In genomic region chr11:32571103-32571502, GRCm38 (mm10) we compare ENCODE assay signal across 32 mouse cellular contexts. TPM values are rescaled to one million over a fixed set of nuclear protein-coding genes. Genes with fewer than 3 reads are reported as not detected.
A peak's percentile ranks its signal among the peaks of the same experiment; 100 is the strongest.
DNase-seq lines count a peak whose midpoint lies in the region; ATAC-seq and TF ChIP-seq lines count a peak whose summit lies in the region.
"Had no signal": no experiment of that assay in that cellular context is flagged by ENCODE, and none has a peak within 500 bp of the region (broad histone marks: within the 10 kb centered on the region; RNA-seq: fewer than 3 reads in every experiment).

No protein-coding gene starts in this region.

- no peak for TF ChIP-seq EP300 in stomach, postnatal 0 days (optimal IDR thresholded peaks at IDR 0.05)

- peak; percentile 51 for DNase-seq in 3134 (ENCODE audit: extremely low read depth, insufficient read length, low spot score)
- DNase-seq in stomach, postnatal 0 days (ENCODE audit: low spot score): no peak
- no peak for DNase-seq in forebrain, embryonic 11.5 days (ENCODE audit: low spot score)
- DNase-seq: adrenal gland, postnatal 14 days; cerebellum, adult 11-12 months; cerebellum, adult 9-11 months; gastrocnemius, postnatal 25 days; heart, postnatal 14 days; kidney, postnatal 14 days; layer of hippocampus, adult 9-11 months; right cerebral cortex, postnatal 4 days; thymus, postnatal 25 days had no signal

- TF ChIP-seq CTCF in stomach, postnatal 0 days (IDR thresholded peaks at IDR 0.05; ENCODE audit: low read depth): no peak

- H3K9ac ChIP-seq in stomach, postnatal 0 days (ENCODE audit: low read length): no peak overlapping the region
- no peak overlapping the region for H3K9ac ChIP-seq in forebrain, embryonic 15.5 days (replicated peaks)
- H3K9ac ChIP-seq in forebrain, embryonic 11.5 days (ENCODE audit: low read length): no peak overlapping the region
- H3K9ac ChIP-seq: embryonic facial prominence, embryonic 15.5 days; forebrain, embryonic 13.5 days; hindbrain, embryonic 12.5 days; limb, embryonic 12.5 days; liver, embryonic 15.5 days; lung, embryonic 15.5 days; neural tube, embryonic 12.5 days; stomach, embryonic 15.5 days had no signal

- ATAC-seq in CD4-positive, CD25-positive, alpha-beta regulatory T cell, adult 4 months: peak; percentile 60
- ATAC-seq in hematopoietic stem cell, adult 5-6 weeks (replicated peaks in 1 of 2; ENCODE audit: insufficient read depth in 1 of 2, low FRiP score in 2 of 2, low TSS enrichment in 1 of 2, low read depth in 1 of 2, poor library complexity in 2 of 2, severe bottlenecking in 2 of 2): peak; percentile 48 to 77; a peak in 3 of 4 replicates
- ATAC-seq in monocyte, adult 5-6 weeks (replicated peaks; ENCODE audit: insufficient number of reproducible peaks, low FRiP score, low TSS enrichment, poor library complexity, severe bottlenecking): 0 out of 2 replicates have a peak, but pooled peaks have one; percentile 23
- ATAC-seq in stomach, postnatal 0 days (ENCODE audit: low FRiP score, low TSS enrichment): no peak
- no peak for ATAC-seq in forebrain, embryonic 15.5 days (replicated peaks)
- no peak for ATAC-seq in forebrain, embryonic 11.5 days (replicated peaks; ENCODE audit: low FRiP score)
- ATAC-seq: forebrain, embryonic 13.5 days; hindbrain, postnatal 0 days; intestine, postnatal 0 days; midbrain, embryonic 16.5 days had no signal

- H3K4me3 ChIP-seq in stomach, postnatal 0 days (ENCODE audit: low read depth, low read length): no peak overlapping the region
- H3K4me3 ChIP-seq in forebrain, embryonic 15.5 days: no peak overlapping the region
- no peak overlapping the region for H3K4me3 ChIP-seq in forebrain, embryonic 11.5 days (ENCODE audit: low read depth, low read length)
- H3K4me3 ChIP-seq: embryonic facial prominence, embryonic 15.5 days; forebrain, embryonic 13.5 days; hindbrain, embryonic 12.5 days; limb, embryonic 12.5 days; liver, embryonic 15.5 days; lung, embryonic 15.5 days; myocyte; neural tube, embryonic 12.5 days; stomach, embryonic 15.5 days had no signal

- no peak overlapping the region for H3K4me2 ChIP-seq in stomach, postnatal 0 days (replicated peaks; ENCODE audit: low read depth)
- H3K4me2 ChIP-seq in forebrain, embryonic 15.5 days (replicated peaks): no peak overlapping the region
- H3K4me2 ChIP-seq in forebrain, embryonic 11.5 days (ENCODE audit: low read depth, low read length, severe bottlenecking): no peak overlapping the region
- H3K4me2 ChIP-seq: embryonic facial prominence, embryonic 15.5 days; forebrain, embryonic 13.5 days; hindbrain, embryonic 12.5 days; limb, embryonic 12.5 days; liver, embryonic 15.5 days; lung, embryonic 15.5 days; neural tube, embryonic 12.5 days; stomach, embryonic 15.5 days had no signal

- 0 out of 2 replicates have a peak, but pooled peaks cover 4% of the 10 kb centered on the region for H3K4me1 ChIP-seq in stomach, postnatal 0 days (replicated peaks; ENCODE audit: control insufficient read depth, insufficient read depth)
- H3K4me1 ChIP-seq in forebrain, embryonic 15.5 days: no peaks in the 10 kb centered on the region
- H3K4me1 ChIP-seq in forebrain, embryonic 11.5 days (replicated peaks; ENCODE audit: control insufficient read depth, insufficient read depth, low read length): no peaks in the 10 kb centered on the region
- H3K4me1 ChIP-seq: limb, embryonic 12.5 days had no signal

- H3K27me3 ChIP-seq in stomach, postnatal 0 days (ENCODE audit: control insufficient read depth, insufficient read depth, low read length): no peaks in the 10 kb centered on the region
- no peaks in the 10 kb centered on the region for H3K27me3 ChIP-seq in forebrain, embryonic 15.5 days
- H3K27me3 ChIP-seq in forebrain, embryonic 11.5 days (ENCODE audit: control insufficient read depth, insufficient read depth, low read length): no peaks in the 10 kb centered on the region
- H3K27me3 ChIP-seq: embryonic facial prominence, embryonic 15.5 days; forebrain, embryonic 13.5 days; hindbrain, embryonic 12.5 days; limb, embryonic 12.5 days; liver, embryonic 15.5 days; lung, embryonic 15.5 days; neural tube, embryonic 12.5 days; stomach, embryonic 15.5 days had no signal

- no peaks in the 10 kb centered on the region for H3K9me3 ChIP-seq in stomach, postnatal 0 days (ENCODE audit: control insufficient read depth, low read length)
- H3K9me3 ChIP-seq in forebrain, embryonic 15.5 days: no peaks in the 10 kb centered on the region
- no peaks in the 10 kb centered on the region for H3K9me3 ChIP-seq in forebrain, embryonic 11.5 days (ENCODE audit: control insufficient read depth, low read length)
- H3K9me3 ChIP-seq: embryonic facial prominence, embryonic 15.5 days; forebrain, embryonic 13.5 days; G1E; hindbrain, embryonic 12.5 days; limb, embryonic 12.5 days; liver, embryonic 15.5 days; lung, embryonic 15.5 days; neural tube, embryonic 12.5 days; stomach, embryonic 15.5 days had no signal

- 86% methylated on average over 6 of the region's 6 CpGs for WGBS in stomach, postnatal 0 days
- 84% methylated on average over 6 of the region's 6 CpGs for WGBS in forebrain, embryonic 15.5 days
- WGBS in forebrain, embryonic 11.5 days: 92% methylated on average over 6 of the region's 6 CpGs

- no peaks in the 10 kb centered on the region for H3K36me3 ChIP-seq in stomach, postnatal 0 days (ENCODE audit: control insufficient read depth, insufficient read depth, low read length)
- H3K36me3 ChIP-seq in forebrain, embryonic 15.5 days: no peaks in the 10 kb centered on the region
- H3K36me3 ChIP-seq in forebrain, embryonic 11.5 days (ENCODE audit: control insufficient read depth, insufficient read depth, low read length): no peaks in the 10 kb centered on the region
- H3K36me3 ChIP-seq: embryonic facial prominence, embryonic 15.5 days; hindbrain, embryonic 12.5 days; limb, embryonic 12.5 days; liver, embryonic 15.5 days; lung, embryonic 15.5 days; neural tube, embryonic 12.5 days; stomach, embryonic 15.5 days had no signal

- H3K27ac ChIP-seq in stomach, postnatal 0 days (replicated peaks): no peak overlapping the region
- no peak overlapping the region for H3K27ac ChIP-seq in forebrain, embryonic 15.5 days (replicated peaks)
- no peak overlapping the region for H3K27ac ChIP-seq in forebrain, embryonic 11.5 days (ENCODE audit: low read depth, low read length)
- H3K27ac ChIP-seq: embryonic facial prominence, embryonic 15.5 days; forebrain, embryonic 13.5 days; hindbrain, embryonic 12.5 days; hindbrain, postnatal 0 days; limb, embryonic 12.5 days; liver, embryonic 15.5 days; lung, embryonic 15.5 days; neural tube, embryonic 12.5 days; stomach, embryonic 15.5 days had no signal

RNA-seq across cellular contexts. Expression of gene Stk10, which starts 38.0 kb away (rescaled TPM):
- 100 to 1,000 TPM in 1 of 2 experiments, 10 to 100 TPM in 1; 84.0 to 217 TPM for polyA plus RNA-seq in CD4-positive, CD25-positive, alpha-beta regulatory T cell, adult 4 months (2017; shearing (Covaris generic))
- 32.7 and 44.2 TPM in 2 replicates for total RNA-seq in hematopoietic stem cell, adult 5-6 weeks (2017)
- total RNA-seq in monocyte, adult 5-6 weeks (2017): 432 to 527 TPM (median 505 TPM) in 3 replicates
- 1.1 and 1.6 TPM in 2 replicates for polyA plus RNA-seq in stomach, postnatal 0 days (2015; fragmentation: Nextera tagmentation; extraction: Ambion mirVana)
- polyA plus RNA-seq in forebrain, embryonic 15.5 days (2015; fragmentation: Nextera tagmentation; extraction: Ambion mirVana): 1.4 and 2.1 TPM in 2 replicates
- polyA plus RNA-seq in forebrain, embryonic 11.5 days (2014; fragmentation: Nextera tagmentation; extraction: Ambion mirVana): 1.4 and 1.8 TPM in 2 replicates

RNA-seq across cellular contexts. Expression of gene Efcab9, which starts 39.2 kb away (rescaled TPM):
- 1 to 10 TPM in 1 of 2 experiments, under 1 TPM in 1; 0.87 to 1.1 TPM for polyA plus RNA-seq in CD4-positive, CD25-positive, alpha-beta regulatory T cell, adult 4 months (2017; shearing (Covaris generic))
- total RNA-seq in hematopoietic stem cell, adult 5-6 weeks (2017): not detected in 2 replicates
- 9.8 to 11.3 TPM (median 10.5 TPM) in 3 replicates for total RNA-seq in monocyte, adult 5-6 weeks (2017)
- polyA plus RNA-seq in stomach, postnatal 0 days (2015; fragmentation: Nextera tagmentation; extraction: Ambion mirVana): 0.16 and 0.52 TPM in 2 replicates
- 0.55 TPM in 1 of 2 replicates, not detected in the other for polyA plus RNA-seq in forebrain, embryonic 15.5 days (2015; fragmentation: Nextera tagmentation; extraction: Ambion mirVana)
- 0.29 TPM in 1 of 2 replicates, not detected in the other for polyA plus RNA-seq in forebrain, embryonic 11.5 days (2014; fragmentation: Nextera tagmentation; extraction: Ambion mirVana)
- total RNA-seq: adrenal gland, postnatal 14 days; heart, adult 8-10 months; hindbrain, postnatal 0 days; left cerebral cortex, postnatal 10 days; liver, adult 2 months had no signal
- polyA plus RNA-seq: embryonic facial prominence, embryonic 15.5 days; G1E; hindbrain, embryonic 12.5 days; hindbrain, postnatal 0 days; liver, adult 2 months; midbrain, embryonic 16.5 days had no signal

Comparison
In these comparisons a context has a peak if more than half of its experiments do, and no peak if none do; other contexts are left out.
1. ATAC-seq: peak in CD4-positive, CD25-positive, alpha-beta regulatory T cell, adult 4 months (single experiment), hematopoietic stem cell, adult 5-6 weeks (2 of 2) and monocyte, adult 5-6 weeks (single experiment); none in stomach, postnatal 0 days (single experiment), forebrain, embryonic 15.5 days (single experiment) and forebrain, embryonic 11.5 days (single experiment).
2. RNA of gene Stk10, which starts 38.0 kb away (polyA plus RNA-seq): 84.0 to 217 TPM in CD4-positive, CD25-positive, alpha-beta regulatory T cell, adult 4 months; 1.4 to 2.1 TPM in forebrain, embryonic 15.5 days, 1.4 to 1.8 TPM in forebrain, embryonic 11.5 days and 1.1 to 1.6 TPM in stomach, postnatal 0 days; every median in the first group is over 10 times any median in the second.